Mouse (Mus musculus): Measurements from ENCODE around the gene Mptx2. TPM values are rescaled to one million over a fixed set of nuclear protein-coding genes. Genes with fewer than 3 reads are reported as not detected.
"Not testable (repeated sequence)": the region's sequence is repeated elsewhere in the genome, so short reads cannot be mapped to it uniquely, and the experiment has no call there.

Gene Mptx2
- not detected for total RNA-seq (2022)

- DNase-seq, result no peak
Observed at GRCm38 (mm10) chr1:173277677-173278076, at the start of gene Mptx2. Gene Mptx2, minus strand, starts transcription at chr1:173277777.

GRCm38 (mm10) chr1:173326552-173326951 lies 49.0 kb upstream of the Mptx2 start:
- DNase-seq, result no peak

GRCm38 (mm10) chr1:173325395-173325794 lies 47.8 kb upstream of the Mptx2 start:
- no peak for DNase-seq

- no peak for DNase-seq
Observed at GRCm38 (mm10) chr1:173324961-173325360, 47.4 kb upstream of the Mptx2 start.

- peak; percentile 9 for DNase-seq
Observed at GRCm38 (mm10) chr1:173323839-173324585, 46.4 kb upstream of the Mptx2 start.

GRCm38 (mm10) chr1:173322249-173322627 lies 44.7 kb upstream of the Mptx2 start:
- peak; percentile 14 for DNase-seq

GRCm38 (mm10) chr1:173321593-173322248 lies 44.1 kb upstream of the Mptx2 start:
- DNase-seq, result no peak

- no peak for DNase-seq
Observed at GRCm38 (mm10) chr1:173317925-173318477, 40.4 kb upstream of the Mptx2 start.

GRCm38 (mm10) chr1:173315725-173316124 lies 38.1 kb upstream of the Mptx2 start:
- DNase-seq, result no peak

GRCm38 (mm10) chr1:173313535-173314050 lies 36.0 kb upstream of the Mptx2 start:
- not testable (repeated sequence) for DNase-seq

GRCm38 (mm10) chr1:173302795-173303194 lies 25.2 kb upstream of the Mptx2 start:
- not testable (repeated sequence) for DNase-seq

- DNase-seq, result no peak
Observed at GRCm38 (mm10) chr1:173265701-173266100, 11.9 kb downstream of the Mptx2 start, which contains the start of gene Olfr418. Gene Olfr418, plus strand, starts transcription at chr1:173266001.

- no peak for DNase-seq
Observed at GRCm38 (mm10) chr1:173249888-173250287, 27.7 kb downstream of the Mptx2 start.

GRCm38 (mm10) chr1:173237004-173237403 lies 40.6 kb downstream of the Mptx2 start:
- DNase-seq, result not testable (repeated sequence)

GRCm38 (mm10) chr1:173227081-173227480 lies 50.5 kb downstream of the Mptx2 start, which contains the start of gene Fcer1a:
Gene Fcer1a, minus strand, starts transcription at chr1:173227214.
- no peak for DNase-seq

Other genes with a start within 250 kb of the Mptx2 start
- not detected for gene Olfr1408, start 140.4 kb downstream of the Mptx2 start, total RNA-seq (2022)
- not detected for gene Olfr1406, start 87.1 kb downstream of the Mptx2 start, total RNA-seq (2022)
- not detected for gene Olfr218, start 80.0 kb downstream of the Mptx2 start, total RNA-seq (2022)
- not detected for gene Olfr1404, start 65.4 kb downstream of the Mptx2 start, total RNA-seq (2022)
- gene Fcer1a, start 50.6 kb downstream of the Mptx2 start, total RNA-seq (2022), result under 1 TPM in 1 of 4 experiments, not detected in 3; 0.32 TPM
- gene Olfr418, start 11.8 kb downstream of the Mptx2 start, total RNA-seq (2022), result not detected
- under 1 TPM; 0.40 to 0.89 (median 0.56) TPM for gene Ackr1, start 56.0 kb upstream of the Mptx2 start, total RNA-seq (2022)
- 1 to 10 TPM; 1.4 to 3.3 (median 1.9) TPM for gene Aim2, start 73.1 kb upstream of the Mptx2 start, total RNA-seq (2022)
- gene Cadm3, start 89.9 kb upstream of the Mptx2 start, total RNA-seq (2022), result 1 to 10 TPM; 3.5 to 6.9 (median 4.7) TPM
- under 1 TPM; 0.65 to 0.98 (median 0.76) TPM for gene Ifi206, start 213.3 kb upstream of the Mptx2 start, total RNA-seq (2022)

Measured in adrenal gland, adult 8-10 months (tissue).